Mouse (Mus musculus) testis, adult 2 months (tissue): ENCODE measurements around the gene Rbfox3.

Experiments
- CTCF ChIP-seq: fragments of 200-500 bp; IDR thresholded peaks from 2 replicates; pipeline ENCODE4 v1.5.1; 2012; ENCODE audit warnings: low read depth, mild to moderate bottlenecking, inconsistent platforms, low read length, moderate library complexity; ENCODE audit not compliant: control insufficient read depth, insufficient read depth, insufficient replicate concordance
- POLR2A ChIP-seq: fragments of 200-500 bp; IDR thresholded peaks from 2 replicates; pipeline ENCODE4 v1.6.1; 2012; ENCODE audit warnings: low read depth, mild to moderate bottlenecking, inconsistent platforms, low read length, moderate library complexity; ENCODE audit not compliant: control insufficient read depth

GRCm38 (mm10) chr11:118679736-118680410 lies 231.5 kb downstream of the Rbfox3 start:
- TF ChIP-seq POLR2A, result no peak
- no peak for TF ChIP-seq CTCF
